Mouse (Mus musculus) testis, adult 2 months (tissue): ENCODE measurements around the gene Actr1a.

ENCODE experiments used
- CTCF ChIP-seq: fragments of 200-500 bp; IDR thresholded peaks from 2 replicates; pipeline ENCODE4 v1.5.1; 2012; ENCODE audit warnings: low read depth, mild to moderate bottlenecking, inconsistent platforms, low read length, moderate library complexity; ENCODE audit not compliant: control insufficient read depth, insufficient read depth, insufficient replicate concordance
- POLR2A ChIP-seq: fragments of 200-500 bp; IDR thresholded peaks from 2 replicates; pipeline ENCODE4 v1.6.1; 2012; ENCODE audit warnings: low read depth, mild to moderate bottlenecking, inconsistent platforms, low read length, moderate library complexity; ENCODE audit not compliant: control insufficient read depth

DNA sequence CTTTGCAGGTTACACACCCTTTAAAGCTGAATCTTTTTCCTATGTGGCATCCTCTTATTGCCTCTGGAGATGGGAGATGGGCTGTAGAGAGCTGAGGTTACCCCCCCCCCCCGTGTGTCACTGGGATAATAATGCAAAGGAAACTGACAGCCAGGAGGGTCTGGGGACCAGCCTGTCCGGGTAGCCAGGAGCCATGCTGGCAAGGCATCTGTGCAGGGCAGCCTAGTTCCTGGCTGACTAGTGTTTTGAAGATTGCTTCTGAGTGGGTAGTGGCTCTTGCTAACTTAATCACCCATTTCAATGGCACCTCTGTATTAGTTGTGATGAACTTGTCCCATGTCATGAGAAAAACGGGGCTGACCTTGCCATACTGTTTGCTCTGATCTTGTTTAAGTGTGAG lies 2.9 kb upstream of the Actr1a start:
- no peak for TF ChIP-seq CTCF
- no peak for TF ChIP-seq POLR2A
